ENCODE assay signal across 8 mouse cellular contexts in genomic region chr10:84387338-84387737, GRCm38 (mm10). TPM values are rescaled to one million over a fixed set of nuclear protein-coding genes. Genes with fewer than 3 reads are reported as not detected.
DNase-seq lines count a peak whose midpoint lies in the region; ATAC-seq and TF ChIP-seq lines count a peak whose summit lies in the region.

No protein-coding gene starts in this region.

- no peak for TF ChIP-seq POLR2A in cerebellum, adult 2 months (IDR thresholded peaks at IDR 0.05; ENCODE audit: borderline replicate concordance, insufficient read depth, low read length)

- H3K4me3 ChIP-seq in cerebellum, adult 2 months (replicated peaks; ENCODE audit: insufficient read depth, low read depth, low read length) = no peak overlapping the region
- no peak overlapping the region for H3K4me3 ChIP-seq in midbrain, embryonic 10.5 days
- no peak overlapping the region for H3K4me3 ChIP-seq in midbrain, embryonic 14.5 days (replicated peaks; ENCODE audit: low read depth, low read length)
- H3K4me3 ChIP-seq in heart, embryonic 14.5 days (ENCODE audit: control insufficient read depth in 1 of 2, insufficient read depth in 1 of 2, low read depth in 1 of 2, low read length in 2 of 2) = peak overlapping the region; percentile 19 to 20

- DNase-seq in cerebellum, adult 2 months = peak; percentile 50 to 54
- no peak for DNase-seq in cerebellum, adult 8-10 months
- no peak for DNase-seq in midbrain, embryonic 10.5 days (ENCODE audit: low spot score)
- no peak for DNase-seq in midbrain, embryonic 14.5 days
- DNase-seq in retina, embryonic 14.5 days (ENCODE audit: low spot score) = peak; percentile 47
- DNase-seq in thymus, postnatal 4 days = no peak

- H3K27ac ChIP-seq in cerebellum, adult 2 months (ENCODE audit: insufficient read depth, low read length) = peak overlapping the region; percentile 79
- H3K27ac ChIP-seq in midbrain, embryonic 10.5 days (replicated peaks) = peak overlapping the region; percentile 65
- no peak overlapping the region for H3K27ac ChIP-seq in midbrain, embryonic 14.5 days (replicated peaks; ENCODE audit: low read depth, low read length)
- H3K27ac ChIP-seq in heart, embryonic 14.5 days (replicated peaks in 1 of 2; ENCODE audit: control insufficient read depth in 1 of 2, insufficient read depth in 1 of 2, low read depth in 2 of 2, low read length in 2 of 2) = peak overlapping the region; percentile 90 to 94

- H3K4me1 ChIP-seq in cerebellum, adult 2 months (ENCODE audit: control insufficient read depth, insufficient read depth, low read length) = peaks cover 50% of the 10 kb centered on the region
- H3K4me1 ChIP-seq in midbrain, embryonic 10.5 days = peaks cover 93% of the 10 kb centered on the region
- H3K4me1 ChIP-seq in midbrain, embryonic 14.5 days (ENCODE audit: control insufficient read depth, insufficient read depth, low read length) = peaks cover 47% of the 10 kb centered on the region
- peaks cover 69 to 94% of the 10 kb centered on the region in 2 experiments for H3K4me1 ChIP-seq in heart, embryonic 14.5 days (ENCODE audit: control insufficient read depth in 2 of 2, insufficient read depth in 2 of 2, low read length in 2 of 2)

- peaks cover 71% of the 10 kb centered on the region for H3K36me3 ChIP-seq in midbrain, embryonic 10.5 days
- H3K36me3 ChIP-seq in midbrain, embryonic 14.5 days (ENCODE audit: control insufficient read depth, insufficient read depth, low read length) = peaks cover 17% of the 10 kb centered on the region
- peaks cover 30% of the 10 kb centered on the region for H3K36me3 ChIP-seq in heart, embryonic 14.5 days (ENCODE audit: control insufficient read depth, insufficient read depth, low read length)

- WGBS in cerebellum, adult 2 months = 10% methylated on average over 4 of the region's 4 CpGs
- 66% methylated on average over 4 of the region's 4 CpGs for WGBS in midbrain, embryonic 10.5 days
- 36% methylated on average over 4 of the region's 4 CpGs for WGBS in midbrain, embryonic 14.5 days
- WGBS in heart, embryonic 14.5 days = 6% methylated on average over 4 of the region's 4 CpGs

- H3K9ac ChIP-seq in midbrain, embryonic 14.5 days (replicated peaks; ENCODE audit: low read length) = no peak overlapping the region
- H3K9ac ChIP-seq in heart, embryonic 14.5 days (ENCODE audit: low read length) = peak overlapping the region; percentile 68

- no peak for TF ChIP-seq CTCF in cerebellum, adult 2 months (IDR thresholded peaks at IDR 0.05; ENCODE audit: borderline replicate concordance, insufficient read depth, low read depth, low read length)

- H3K4me2 ChIP-seq in midbrain, embryonic 14.5 days (ENCODE audit: low read length) = no peak overlapping the region
- H3K4me2 ChIP-seq in heart, embryonic 14.5 days (ENCODE audit: low read length) = peak overlapping the region; percentile 60

- H3K27me3 ChIP-seq in cerebellum, adult 2 months (ENCODE audit: control insufficient read depth, insufficient read depth, low read length) = no peaks in the 10 kb centered on the region
- no peaks in the 10 kb centered on the region for H3K27me3 ChIP-seq in midbrain, embryonic 10.5 days (ENCODE audit: low read depth, poor library complexity, severe bottlenecking)
- no peaks in the 10 kb centered on the region for H3K27me3 ChIP-seq in midbrain, embryonic 14.5 days (ENCODE audit: control insufficient read depth, insufficient read depth, low read length)
- no peaks in the 10 kb centered on the region for H3K27me3 ChIP-seq in heart, embryonic 14.5 days (ENCODE audit: control insufficient read depth, insufficient read depth, low read length)

- H3K9me3 ChIP-seq in midbrain, embryonic 10.5 days (replicated peaks) = no peaks in the 10 kb centered on the region
- H3K9me3 ChIP-seq in midbrain, embryonic 14.5 days (ENCODE audit: control insufficient read depth, low read length) = no peaks in the 10 kb centered on the region
- no peaks in the 10 kb centered on the region for H3K9me3 ChIP-seq in heart, embryonic 14.5 days (ENCODE audit: control insufficient read depth, low read length)

- no peak for ATAC-seq in midbrain, embryonic 14.5 days (ENCODE audit: low FRiP score, low TSS enrichment)
- no peak for ATAC-seq in heart, embryonic 14.5 days (ENCODE audit: insufficient number of reproducible peaks, insufficient read depth, low FRiP score, low read depth)
- ATAC-seq in megakaryocyte-erythroid progenitor cell, adult 5-6 weeks (replicated peaks; ENCODE audit: low FRiP score, low TSS enrichment, poor library complexity, severe bottlenecking) = no peak

RNA-seq across cellular contexts. Expression of gene Nuak1, which starts 53.1 kb away (rescaled TPM):
- 39.8 and 41.5 TPM in 2 replicates for polyA plus RNA-seq in cerebellum, adult 2 months (2012; rRNA removed)
- polyA plus RNA-seq in midbrain, embryonic 10.5 days (2016; fragmentation: Nextera tagmentation; extraction: Ambion mirVana) = 3.0 and 4.0 TPM in 2 replicates
- polyA plus RNA-seq in midbrain, embryonic 14.5 days (2014; fragmentation: Nextera tagmentation; extraction: Ambion mirVana) = 5.4 and 9.2 TPM in 2 replicates
- 2.6 and 3.4 TPM in 2 replicates for polyA plus RNA-seq in heart, embryonic 14.5 days (2014; fragmentation: Nextera tagmentation; extraction: Ambion mirVana)
- 3.2 and 4.0 TPM in 2 replicates for total RNA-seq in megakaryocyte-erythroid progenitor cell, adult 5-6 weeks (2014; fragmentation: Nextera tagmentation)
- 0.61 and 1.1 TPM in 2 replicates for total RNA-seq in megakaryocyte-erythroid progenitor cell, adult 5-6 weeks (2017)

Comparison
In these comparisons a context has a peak if more than half of its experiments do, and no peak if none do; other contexts are left out.
1. DNase-seq: peak in cerebellum, adult 2 months (2 of 2) and retina, embryonic 14.5 days (single experiment); none in cerebellum, adult 8-10 months (single experiment), midbrain, embryonic 10.5 days (single experiment), midbrain, embryonic 14.5 days (single experiment) and thymus, postnatal 4 days (single experiment).
2. H3K4me3 ChIP-seq: peak in heart, embryonic 14.5 days (2 of 2); none in cerebellum, adult 2 months (single experiment), midbrain, embryonic 10.5 days (single experiment) and midbrain, embryonic 14.5 days (single experiment).